Mouse (Mus musculus) NIH3T3 (cell line): ENCODE results near the gene Gm29289.
"Not testable (repeated sequence)": the region's sequence is repeated elsewhere in the genome, so short reads cannot be mapped to it uniquely, and the experiment has no call there.

ENCODE experiments used
- DNase-seq: peaks from one replicate; pipeline ENCODE4 v3.0.0-alpha.2; 2012; ENCODE audit warnings: low read depth

The Gm29289 gene

DNA sequence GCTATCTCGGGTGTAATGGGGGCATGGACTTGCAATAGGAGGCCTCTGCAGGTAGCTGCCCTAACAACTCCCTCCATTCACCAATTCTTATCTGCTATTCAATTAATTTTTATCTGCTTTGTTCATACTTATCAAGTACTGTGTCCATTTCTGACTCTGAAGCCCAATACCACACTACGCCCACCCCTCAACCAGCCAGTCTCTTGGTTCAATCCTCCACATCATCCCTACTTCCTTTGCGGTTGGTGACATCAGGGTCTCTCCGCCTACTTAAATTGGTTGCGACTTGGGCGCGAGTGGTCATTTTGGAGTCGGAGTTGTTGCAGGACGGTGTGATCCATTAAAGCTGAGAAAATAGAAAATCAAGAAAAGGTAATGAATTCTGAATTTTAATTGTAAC lies at the start of gene Gm29289:
Gm29289 (plus strand) TSS at position 301 of the 400 bp plus-strand sequence.
- not testable (repeated sequence) for DNase-seq

DNA sequence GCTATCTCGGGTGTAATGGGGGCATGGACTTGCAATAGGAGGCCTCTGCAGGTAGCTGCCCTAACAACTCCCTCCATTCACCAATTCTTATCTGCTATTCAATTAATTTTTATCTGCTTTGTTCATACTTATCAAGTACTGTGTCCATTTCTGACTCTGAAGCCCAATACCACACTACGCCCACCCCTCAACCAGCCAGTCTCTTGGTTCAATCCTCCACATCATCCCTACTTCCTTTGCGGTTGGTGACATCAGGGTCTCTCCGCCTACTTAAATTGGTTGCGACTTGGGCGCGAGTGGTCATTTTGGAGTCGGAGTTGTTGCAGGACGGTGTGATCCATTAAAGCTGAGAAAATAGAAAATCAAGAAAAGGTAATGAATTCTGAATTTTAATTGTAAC lies 31.7 kb upstream of the Gm29289 start, which contains the start of gene Gm10352:
Gm10352 (plus strand) TSS at position 301 of the 400 bp plus-strand sequence.
- DNase-seq: not testable (repeated sequence)
